Mouse (Mus musculus): ENCODE results near the gene Igsf21.

The Igsf21 gene

GRCm38 (mm10) chr4:140060251-140060650 is 186.3 kb downstream of the Igsf21 start:
- DNase-seq (ENCODE audit: extremely low read depth, low read depth): no peak

- no peak for DNase-seq (ENCODE audit: extremely low read depth, low read depth)
Observed at GRCm38 (mm10) chr4:140053042-140053441, 193.5 kb downstream of the Igsf21 start.

GRCm38 (mm10) chr4:140052575-140052974 is 194.0 kb downstream of the Igsf21 start:
- DNase-seq (ENCODE audit: extremely low read depth, low read depth): no peak

- no peak for DNase-seq (ENCODE audit: extremely low read depth, low read depth)
Observed at GRCm38 (mm10) chr4:140047807-140048362, 198.7 kb downstream of the Igsf21 start.

- no peak for DNase-seq (ENCODE audit: extremely low read depth, low read depth)
Observed at GRCm38 (mm10) chr4:140043953-140044352, 202.6 kb downstream of the Igsf21 start.

- no peak for DNase-seq (ENCODE audit: extremely low read depth, low read depth)
Observed at GRCm38 (mm10) chr4:140038586-140039411, 207.8 kb downstream of the Igsf21 start.

GRCm38 (mm10) chr4:140037784-140038387 is 208.7 kb downstream of the Igsf21 start:
- no peak for DNase-seq (ENCODE audit: extremely low read depth, low read depth)

- DNase-seq (ENCODE audit: extremely low read depth, low read depth): no peak
Observed at GRCm38 (mm10) chr4:140035232-140035631, 211.4 kb downstream of the Igsf21 start.

GRCm38 (mm10) chr4:140033394-140033793 is 213.2 kb downstream of the Igsf21 start:
- DNase-seq (ENCODE audit: extremely low read depth, low read depth): no peak

- DNase-seq (ENCODE audit: extremely low read depth, low read depth): no peak
Observed at GRCm38 (mm10) chr4:140030415-140030814, 216.2 kb downstream of the Igsf21 start.

- DNase-seq (ENCODE audit: extremely low read depth, low read depth): no peak
Observed at GRCm38 (mm10) chr4:140030040-140030386, 216.6 kb downstream of the Igsf21 start.

GRCm38 (mm10) chr4:140029324-140030039 is 217.1 kb downstream of the Igsf21 start:
- DNase-seq (ENCODE audit: extremely low read depth, low read depth): no peak

GRCm38 (mm10) chr4:140023833-140024232 is 222.8 kb downstream of the Igsf21 start:
- no peak for DNase-seq (ENCODE audit: extremely low read depth, low read depth)

- DNase-seq (ENCODE audit: extremely low read depth, low read depth): no peak
Observed at GRCm38 (mm10) chr4:140015916-140016315, 230.7 kb downstream of the Igsf21 start.

- no peak for DNase-seq (ENCODE audit: extremely low read depth, low read depth)
Observed at GRCm38 (mm10) chr4:140010728-140011470, 235.7 kb downstream of the Igsf21 start.

GRCm38 (mm10) chr4:140004932-140005331 is 241.7 kb downstream of the Igsf21 start:
- no peak for DNase-seq (ENCODE audit: extremely low read depth, low read depth)

GRCm38 (mm10) chr4:140004170-140004569 is 242.4 kb downstream of the Igsf21 start:
- DNase-seq (ENCODE audit: extremely low read depth, low read depth): no peak

GRCm38 (mm10) chr4:140002069-140002468 is 244.5 kb downstream of the Igsf21 start:
- no peak for DNase-seq (ENCODE audit: extremely low read depth, low read depth)

- DNase-seq (ENCODE audit: extremely low read depth, low read depth): no peak
Observed at GRCm38 (mm10) chr4:140000911-140001310, 245.7 kb downstream of the Igsf21 start.

- no peak for DNase-seq (ENCODE audit: extremely low read depth, low read depth)
Observed at GRCm38 (mm10) chr4:139999033-139999432, 247.6 kb downstream of the Igsf21 start.

- no peak for DNase-seq (ENCODE audit: extremely low read depth, low read depth)
Observed at GRCm38 (mm10) chr4:139995659-139996058, 250.9 kb downstream of the Igsf21 start.
